Mouse (Mus musculus) CD4-positive, CD25-positive, alpha-beta regulatory T cell, adult 2 months (primary cell): ENCODE measurements around the gene Hal.
A peak's percentile ranks its signal among the peaks of the same experiment; 100 is the strongest.
"Not testable (repeated sequence)": the region's sequence is repeated elsewhere in the genome, so short reads cannot be mapped to it uniquely, and the experiment has no call there.

Experiments used
- DNase-seq: peaks from one replicate; pipeline ENCODE4 v3.0.0-alpha.2; 2012; ENCODE audit warnings: low read depth, low spot score

Hal gene

GRCm38 (mm10) chr10:93515927-93516326, 27.4 kb downstream of the Hal start:
- no peak for DNase-seq

GRCm38 (mm10) chr10:93517754-93518153, 29.2 kb downstream of the Hal start:
- no peak for DNase-seq

GRCm38 (mm10) chr10:93518186-93518585, 29.6 kb downstream of the Hal start:
- DNase-seq = no peak

- DNase-seq = no peak
Measured at GRCm38 (mm10) chr10:93518620-93519019, 30.1 kb downstream of the Hal start.

GRCm38 (mm10) chr10:93519159-93519558, 30.6 kb downstream of the Hal start:
- no peak for DNase-seq

GRCm38 (mm10) chr10:93519756-93520155, 31.2 kb downstream of the Hal start:
- DNase-seq = no peak

- DNase-seq = no peak
Measured at GRCm38 (mm10) chr10:93520994-93521393, 32.4 kb downstream of the Hal start.

GRCm38 (mm10) chr10:93525329-93525728, 36.8 kb downstream of the Hal start:
- no peak for DNase-seq

- no peak for DNase-seq
Measured at GRCm38 (mm10) chr10:93538287-93538686, 49.7 kb downstream of the Hal start.

- DNase-seq = no peak
Measured at GRCm38 (mm10) chr10:93538818-93539217, 50.2 kb downstream of the Hal start.

GRCm38 (mm10) chr10:93539775-93540430, 51.3 kb downstream of the Hal start, which contains the start of gene Amdhd1:
TSS of gene Amdhd1 (minus strand) at chr10:93540033.
- DNase-seq = peak; percentile 92

- peak; percentile 65 for DNase-seq
Measured at GRCm38 (mm10) chr10:93540431-93541210, 52.1 kb downstream of the Hal start, which contains the start of gene Ccdc38. TSS of gene Ccdc38 (plus strand) at chr10:93540632.

- peak; percentile 45 for DNase-seq
Measured at GRCm38 (mm10) chr10:93541585-93541984, 53.0 kb downstream of the Hal start.

GRCm38 (mm10) chr10:93542356-93542755, 53.8 kb downstream of the Hal start:
- peak; percentile 44 for DNase-seq

GRCm38 (mm10) chr10:93543176-93543575, 54.6 kb downstream of the Hal start:
- no peak for DNase-seq

- DNase-seq = no peak
Measured at GRCm38 (mm10) chr10:93544172-93544571, 55.6 kb downstream of the Hal start.

GRCm38 (mm10) chr10:93547741-93548270, 59.2 kb downstream of the Hal start:
- no peak for DNase-seq

- peak; percentile 91 for DNase-seq
Measured at GRCm38 (mm10) chr10:93548991-93549390, 60.4 kb downstream of the Hal start.

- no peak for DNase-seq
Measured at GRCm38 (mm10) chr10:93549821-93550220, 61.3 kb downstream of the Hal start.

- no peak for DNase-seq
Measured at GRCm38 (mm10) chr10:93552596-93552995, 64.0 kb downstream of the Hal start.

- DNase-seq = not testable (repeated sequence)
Measured at GRCm38 (mm10) chr10:93557971-93558370, 69.4 kb downstream of the Hal start.

- no peak for DNase-seq
Measured at GRCm38 (mm10) chr10:93559786-93560185, 71.2 kb downstream of the Hal start.
